Mouse (Mus musculus) hematopoietic multipotent progenitor cell, adult 10-12 weeks (in vitro differentiated cells): ENCODE data around the gene Atf2. TPM values are rescaled to one million over a fixed set of nuclear protein-coding genes. Genes with fewer than 3 reads are reported as not detected.

Experiments used
- polyA plus RNA-seq: library from polyadenylated mRNA; stranded (reverse); fragments of >175 nt; gene quantifications from 2 replicates; pipeline ENCODE4 v1.2.3, GENCODE M21; 2012; ENCODE audit warnings: low replicate concordance

Atf2 gene
- 7.5 and 10.9 TPM in 2 replicates for polyA plus RNA-seq

DNA sequence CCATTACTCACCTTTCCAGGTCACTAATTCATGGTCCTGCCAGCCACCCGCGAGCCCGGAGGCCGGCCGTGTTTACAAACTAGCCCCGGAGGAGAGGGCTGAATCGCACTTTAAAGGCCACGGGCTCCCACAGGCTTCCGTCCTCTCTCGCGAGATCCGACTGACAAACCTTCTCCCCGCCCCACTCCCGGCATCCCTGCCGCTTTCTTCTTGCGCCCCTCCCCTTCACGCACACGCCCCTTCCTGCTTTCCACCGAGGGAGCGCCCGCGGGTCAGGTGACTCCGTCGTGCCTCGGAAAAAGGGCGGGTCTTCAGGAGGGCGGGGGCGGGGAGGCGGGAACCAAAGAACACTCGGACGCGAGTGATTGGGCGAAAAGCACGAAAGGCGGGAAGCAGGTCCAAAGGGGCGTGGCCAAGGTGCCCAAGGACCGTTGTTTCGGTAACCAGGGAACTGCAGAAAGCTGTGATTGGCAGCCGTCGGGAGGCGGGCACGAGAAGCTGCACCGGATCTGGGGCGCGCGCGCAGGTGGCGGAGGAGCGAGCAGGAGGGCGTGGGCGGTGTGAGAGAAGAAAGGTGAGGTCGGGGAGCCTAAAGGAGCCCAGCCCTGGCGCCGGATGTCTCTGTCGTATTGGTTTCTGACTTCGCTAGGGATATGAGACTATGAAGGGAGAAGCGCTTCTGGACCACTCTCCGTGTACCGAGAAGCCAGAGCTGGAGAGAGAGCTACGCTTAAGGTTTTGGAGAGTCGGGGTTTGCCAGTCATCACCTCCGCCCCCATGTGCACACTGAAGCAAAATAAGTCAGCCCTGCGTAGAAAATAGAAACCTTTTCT lies at the start of gene Atf2:
TSS of gene Atf2 (minus strand) at position 176 of the 833 bp plus-strand sequence.

GRCm38 (mm10) chr2:73911175-73911700 lies 18.8 kb upstream of the Atf2 start, which contains the start of gene Atp5g3:
Gene Atp5g3 (minus strand): TSS chr2:73911326.

GRCm38 (mm10) chr2:73774786-73775682 lies 117.4 kb downstream of the Atf2 start, which contains the start of gene Chn1:
Gene Chn1 (minus strand): TSS chr2:73775346.

Other genes starting within 250 kb of the Atf2 start
- gene Chn1, start 117.3 kb downstream of the Atf2 start, polyA plus RNA-seq = not detected in 2 replicates
- 234 and 556 TPM in 2 replicates for gene Atp5g3, start 18.7 kb upstream of the Atf2 start, polyA plus RNA-seq